Mouse (Mus musculus) olfactory bulb, adult 2 months (tissue): ENCODE results near the gene Fry.

Experiments used
- CTCF ChIP-seq: fragments of 200-500 bp; IDR thresholded peaks from 2 replicates; pipeline ENCODE4 v1.5.1; 2012; ENCODE audit warnings: low read depth, mild to moderate bottlenecking, low read length, moderate library complexity; ENCODE audit not compliant: insufficient read depth
- POLR2A ChIP-seq: fragments of 200-500 bp; IDR thresholded peaks from 2 replicates; pipeline ENCODE4 v1.6.1; 2012; ENCODE audit warnings: mild to moderate bottlenecking, low read depth, low read length, moderate library complexity; ENCODE audit not compliant: insufficient read depth

- TF ChIP-seq CTCF (no peak), POLR2A (0 out of 2 replicates have a peak, but pooled peaks have one; percentile 16)
Measured at GRCm38 (mm10) chr5:150259191-150260053, 141.0 kb downstream of the Fry start.
